Mouse (Mus musculus) testis, adult 2 months (tissue): Measurements from ENCODE around the gene Sike1. TPM values are rescaled to one million over a fixed set of nuclear protein-coding genes. Genes with fewer than 3 reads are reported as not detected.

Source experiments
- H3K27ac ChIP-seq: fragments of 200-500 bp; 2 replicates; pipeline ENCODE4 v1.5.1; 2012; ENCODE audit warnings: low read depth, low read length; ENCODE audit not compliant: control insufficient read depth, insufficient read depth
- H3K27me3 ChIP-seq: fragments of 200-500 bp; 2 replicates; pipeline ENCODE4 v1.6.1; 2012; ENCODE audit warnings: mild to moderate bottlenecking, low read length, moderate library complexity; ENCODE audit not compliant: control insufficient read depth, insufficient read depth
- H3K36me3 ChIP-seq: fragments of 200-500 bp; 2 replicates; pipeline ENCODE4 v1.6.1; 2012; ENCODE audit warnings: mild to moderate bottlenecking, low read length; ENCODE audit not compliant: control insufficient read depth, insufficient read depth
- H3K4me1 ChIP-seq: fragments of 200-500 bp; 2 replicates; pipeline ENCODE4 v1.6.1; 2012; ENCODE audit warnings: low read length; ENCODE audit not compliant: control insufficient read depth, insufficient read depth
- H3K4me3 ChIP-seq: fragments of 200-500 bp; 2 replicates; pipeline ENCODE4 v1.5.1; 2012; ENCODE audit warnings: low read depth, mild to moderate bottlenecking, low read length, moderate library complexity, mixed read lengths; ENCODE audit not compliant: control insufficient read depth
- CTCF ChIP-seq: fragments of 200-500 bp; IDR thresholded peaks from 2 replicates; pipeline ENCODE4 v1.5.1; 2012; ENCODE audit warnings: low read depth, mild to moderate bottlenecking, inconsistent platforms, low read length, moderate library complexity; ENCODE audit not compliant: control insufficient read depth, insufficient read depth, insufficient replicate concordance
- POLR2A ChIP-seq: fragments of 200-500 bp; IDR thresholded peaks from 2 replicates; pipeline ENCODE4 v1.6.1; 2012; ENCODE audit warnings: low read depth, mild to moderate bottlenecking, inconsistent platforms, low read length, moderate library complexity; ENCODE audit not compliant: control insufficient read depth
- polyA plus RNA-seq: library from polyadenylated mRNA; depleted of rRNA; stranded (reverse); fragments of >200 nt; gene quantifications from 2 replicates; pipeline ENCODE4 v1.2.3, GENCODE M21; 2012

The Sike1 gene
- polyA plus RNA-seq, 1 experiment, result 16.3 TPM

- Histone ChIP-seq H3K27ac (no peak overlapping the region), H3K27me3 (no peaks in the 10 kb centered on the region), H3K4me3 (no peak overlapping the region), H3K4me1 (peaks cover 2% of the 10 kb centered on the region; the same call in 1 of the 2 replicates), H3K36me3 (no peaks in the 10 kb centered on the region; the same call in 1 of the 2 replicates)
- TF ChIP-seq CTCF (no peak), POLR2A (no peak)
Observed at GRCm38 (mm10) chr3:102997036-102997435, 1.5 kb downstream of the Sike1 start.

GRCm38 (mm10) chr3:102997591-102997990 lies 2.1 kb downstream of the Sike1 start:
- no peaks in the 10 kb centered on the region for H3K27me3 ChIP-seq
- peaks cover 2% of the 10 kb centered on the region; the same call in 1 of the 2 replicates for H3K4me1 ChIP-seq
- no peak overlapping the region for H3K27ac ChIP-seq
- H3K4me3 ChIP-seq, result no peak overlapping the region
- TF ChIP-seq CTCF (no peak), POLR2A (no peak)
- H3K36me3 ChIP-seq, result peaks cover 2% of the 10 kb centered on the region

- H3K27me3 ChIP-seq, result no peaks in the 10 kb centered on the region
- TF ChIP-seq CTCF, result no peak
- TF ChIP-seq POLR2A, result no peak
- no peak overlapping the region for H3K4me3 ChIP-seq
- H3K4me1 ChIP-seq, result peaks cover 1% of the 10 kb centered on the region; the same call in 1 of the 2 replicates
- peaks cover 2% of the 10 kb centered on the region for H3K36me3 ChIP-seq
- no peak overlapping the region for H3K27ac ChIP-seq
Observed at GRCm38 (mm10) chr3:103001595-103001994, 6.1 kb downstream of the Sike1 start.

DNA sequence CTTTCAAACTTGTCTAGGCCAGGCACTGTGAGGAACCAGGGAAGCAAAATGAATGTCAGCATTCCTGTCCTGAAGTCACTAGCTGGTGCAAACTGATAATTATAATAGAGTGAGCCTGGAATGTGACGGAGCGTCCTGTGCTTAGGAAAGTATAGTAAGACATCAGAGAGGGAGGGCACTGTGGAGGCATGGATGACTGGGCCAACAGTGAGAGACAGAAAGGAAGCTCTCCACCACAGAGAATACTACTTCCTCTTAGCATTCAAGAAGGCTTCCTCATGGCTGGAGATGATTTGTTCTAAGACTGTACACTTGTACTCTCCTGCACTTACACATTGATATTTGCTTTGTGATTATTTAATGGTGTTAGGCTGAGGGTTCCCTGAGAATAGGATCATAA lies 21.8 kb downstream of the Sike1 start:
- TF ChIP-seq POLR2A, result no peak
- no peak for TF ChIP-seq CTCF
- Histone ChIP-seq H3K4me1 (peaks cover 6% of the 10 kb centered on the region), H3K36me3 (no peaks in the 10 kb centered on the region), H3K27me3 (no peaks in the 10 kb centered on the region), H3K27ac (peak overlapping the region; percentile 32; the same call in 1 of the 2 replicates), H3K4me3 (no peak overlapping the region)

DNA sequence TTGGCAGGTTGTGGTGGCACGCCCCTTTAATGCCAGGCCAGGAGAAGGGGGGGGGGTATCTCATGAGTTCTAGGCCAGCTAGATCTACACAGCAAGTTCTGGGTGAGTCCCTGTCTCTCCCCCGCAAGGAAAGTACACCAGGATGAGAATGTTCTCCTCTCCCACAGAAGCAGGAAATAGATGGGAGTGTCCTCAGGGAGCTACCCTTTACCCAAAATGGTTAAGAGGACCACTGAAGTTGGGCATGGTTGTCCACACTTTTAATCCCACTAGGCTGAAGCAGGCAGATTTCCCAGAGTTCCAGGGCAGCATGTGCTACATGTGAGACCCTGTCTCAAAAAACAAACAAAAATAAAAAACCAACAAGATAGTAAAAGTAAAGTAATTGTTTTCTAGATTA lies 24.0 kb downstream of the Sike1 start:
- TF ChIP-seq POLR2A (no peak), CTCF (no peak)
- Histone ChIP-seq H3K4me1 (peaks cover 6% of the 10 kb centered on the region), H3K4me3 (peak overlapping the region; percentile 5; the same call in 1 of the 2 replicates), H3K27ac (0 out of 2 replicates have a peak overlapping the region, but pooled peaks have one; percentile 12), H3K27me3 (no peaks in the 10 kb centered on the region), H3K36me3 (no peaks in the 10 kb centered on the region)

DNA sequence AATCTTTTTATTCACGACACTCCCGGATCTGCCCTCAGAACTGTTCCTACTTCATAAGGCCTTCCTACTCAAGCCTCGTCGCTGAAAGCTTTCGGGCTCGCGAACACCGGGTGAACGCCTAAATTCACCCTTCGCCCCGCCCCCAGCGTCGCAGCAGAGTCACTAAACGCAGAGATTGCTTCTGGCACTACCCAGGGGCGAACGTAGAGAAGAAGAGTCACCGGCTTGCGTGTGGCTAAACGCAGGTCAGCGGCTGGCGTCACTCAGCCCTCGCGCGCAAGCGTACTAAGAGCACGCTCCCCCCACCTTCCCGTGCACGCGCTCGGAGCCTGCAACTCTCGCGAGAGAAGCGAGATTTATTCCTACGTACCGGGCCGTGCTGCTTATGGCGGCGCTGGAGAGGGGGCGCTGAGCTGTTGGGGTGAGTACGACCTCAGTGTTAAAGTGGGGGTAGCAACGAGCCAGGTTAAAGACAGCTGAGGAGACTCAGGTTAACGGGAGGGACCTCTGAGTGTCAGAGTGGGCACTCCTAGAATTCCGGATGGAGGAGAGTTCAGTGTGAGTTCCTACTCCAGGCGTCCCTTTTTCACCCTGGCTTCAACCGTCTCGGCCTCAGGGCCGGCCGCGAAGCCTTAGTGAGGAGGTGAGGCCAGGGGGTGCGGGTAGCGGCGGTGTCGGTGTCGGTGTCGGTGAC lies 24.9 kb downstream of the Sike1 start, which contains the start of gene Csde1:
Csde1 (plus strand) TSS at position 178 of the 694 bp plus-strand sequence.
- H3K4me3 ChIP-seq, result peak within 1 kb of the TSS; percentile 98
- peak within 1 kb of the TSS; percentile 98 for H3K27ac ChIP-seq
- H3K27me3 ChIP-seq, result no peaks in the 10 kb centered on the region
- H3K4me1 ChIP-seq, result peaks cover 6% of the 10 kb centered on the region
- TF ChIP-seq CTCF, result no peak
- TF ChIP-seq POLR2A, result peak; percentile 99
- no peaks in the 10 kb centered on the region for H3K36me3 ChIP-seq

- TF ChIP-seq CTCF, result no peak
- no peak for TF ChIP-seq POLR2A
- Histone ChIP-seq H3K4me1 (peaks cover 6% of the 10 kb centered on the region), H3K27ac (peak overlapping the region; percentile 98), H3K36me3 (no peaks in the 10 kb centered on the region), H3K27me3 (no peaks in the 10 kb centered on the region), H3K4me3 (peak overlapping the region; percentile 98)
Observed at GRCm38 (mm10) chr3:103020943-103021638, 25.6 kb downstream of the Sike1 start.
